Mouse (Mus musculus): ENCODE measurements around the gene Tcam1.

DNA sequence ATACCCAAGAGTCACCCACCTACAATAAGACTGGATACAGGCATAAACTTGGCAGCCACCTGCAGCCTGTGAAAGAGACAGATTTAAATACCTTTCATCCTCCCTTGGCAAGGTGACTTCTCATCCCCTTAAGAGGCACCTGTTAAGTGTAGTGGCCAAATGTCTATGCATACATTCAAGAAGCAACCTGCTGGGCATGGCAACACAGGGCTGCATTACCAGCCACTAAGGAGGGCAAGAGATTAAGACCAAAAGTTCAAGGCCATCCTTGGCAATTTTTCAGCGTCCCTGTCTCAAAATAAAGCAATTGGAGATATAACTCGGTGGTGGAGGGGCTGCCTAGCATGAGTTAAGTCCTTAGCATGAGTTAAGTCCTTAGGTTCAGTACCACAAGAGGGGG, 21.7 kb upstream of the Tcam1 start:
- TF ChIP-seq CTCF (IDR thresholded peaks at IDR 0.05) (no peak), EP300 (IDR thresholded peaks at IDR 0.05) (no peak)
